Mouse (Mus musculus) G1E (cell line): ENCODE results near the gene Cyb5b.

Source experiments
- CTCF ChIP-seq: IDR thresholded peaks from 2 replicates; pipeline ENCODE4 v1.5.1; 2012; ENCODE audit warnings: low read depth, low read length, inconsistent platforms, mixed read lengths
- POLR2AphosphoS5 ChIP-seq: IDR thresholded peaks from 2 replicates; pipeline ENCODE4 v1.6.1; 2012; ENCODE audit warnings: low read depth, low read length, inconsistent platforms; ENCODE audit not compliant: insufficient replicate concordance
- TAL1 ChIP-seq: conservative IDR thresholded peaks from 2 replicates; pipeline ENCODE4 v1.6.1; 2012; ENCODE audit warnings: low read depth, low read length, inconsistent platforms, mixed read lengths

GRCm38 (mm10) chr8:107150404-107151157 lies at the start of gene Cyb5b:
- TF ChIP-seq CTCF (no peak), POLR2AphosphoS5 (no peak), TAL1 (no peak)
